Mouse (Mus musculus) thymus, adult 2 months (tissue): ENCODE results near the gene Hoxb3.

Source experiments
- CTCF ChIP-seq: fragments of 200-500 bp; IDR thresholded peaks from 2 replicates; pipeline ENCODE4 v1.5.1; 2012; ENCODE audit warnings: mild to moderate bottlenecking, control low read depth, low read length, moderate library complexity, borderline replicate concordance; ENCODE audit not compliant: control insufficient read depth, poor library complexity, insufficient read depth; ENCODE audit errors: extremely low read depth
- POLR2A ChIP-seq: fragments of 200-500 bp; IDR thresholded peaks from 2 replicates; pipeline ENCODE4 v1.6.1; 2012; ENCODE audit warnings: mild to moderate bottlenecking, low read length, control low read depth, moderate library complexity; ENCODE audit not compliant: control insufficient read depth, poor library complexity, insufficient read depth; ENCODE audit errors: extremely low read depth

DNA sequence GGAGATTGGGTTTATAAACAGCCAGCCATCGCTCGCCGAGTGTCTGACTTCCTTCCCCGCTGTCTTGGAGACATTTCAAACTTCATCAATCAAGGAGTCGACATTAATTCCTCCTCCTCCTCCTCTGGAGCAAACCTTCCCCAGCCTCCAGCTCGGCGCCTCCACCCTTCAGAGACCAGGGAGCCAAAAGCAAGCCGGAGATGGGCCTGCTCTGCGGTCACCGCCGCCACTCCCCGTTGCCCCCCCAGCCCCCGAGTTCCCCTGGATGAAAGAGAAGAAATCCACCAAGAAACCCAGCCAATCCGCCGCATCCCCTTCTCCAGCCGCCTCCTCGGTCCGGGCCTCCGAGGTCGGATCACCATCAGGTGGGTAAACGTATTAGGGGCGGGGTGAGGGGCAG is 28.7 kb downstream of the Hoxb3 start:
- no peak for TF ChIP-seq CTCF
- TF ChIP-seq POLR2A, result no peak
